Mouse (Mus musculus): Measurements from ENCODE around the gene Rnf19b. TPM values are rescaled to one million over a fixed set of nuclear protein-coding genes. Genes with fewer than 3 reads are reported as not detected.

The Rnf19b gene
- total and polyA plus RNA-seq, 3 experiments = 75.3 to 104 (median 98.3) TPM

DNA sequence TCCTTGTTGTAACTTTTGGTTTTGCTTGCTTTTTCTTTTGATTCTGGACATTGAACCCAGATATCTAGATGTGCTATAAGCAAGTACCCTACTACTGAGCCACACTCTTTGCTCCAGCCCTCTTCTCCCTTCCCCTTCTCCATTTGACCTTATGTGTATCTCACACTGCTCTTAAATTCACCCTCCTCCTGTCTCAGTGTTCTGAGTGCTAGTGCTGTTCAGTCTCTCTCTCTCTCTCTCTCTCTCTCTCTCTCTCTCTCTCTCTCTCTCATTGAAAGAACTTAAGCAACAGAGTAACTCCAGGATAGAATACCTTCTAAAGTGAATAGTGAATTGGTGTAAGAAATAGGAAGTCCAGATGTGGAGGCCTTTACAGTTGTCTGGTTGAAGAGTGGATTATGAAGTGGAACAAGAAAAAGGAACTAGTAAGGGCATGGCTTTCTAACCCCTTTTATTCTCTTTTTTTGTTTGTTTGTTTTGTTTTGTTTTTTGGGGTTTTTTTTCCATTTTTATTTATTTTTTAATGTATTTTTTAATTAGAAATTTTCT lies 7.7 kb downstream of the Rnf19b start:
- Histone ChIP-seq H3K27me3 (replicated peaks) (no peaks in the 10 kb centered on the region), H3K36me3 (replicated peaks in 1 of 2; ENCODE audit: control insufficient read depth in 1 of 2, insufficient read depth in 1 of 2, low read length in 1 of 2) (peaks cover 0 to 12% of the 10 kb centered on the region in 2 experiments), H3K9me3 (replicated peaks; ENCODE audit: low read length) (no peaks in the 10 kb centered on the region), H3K27ac (ENCODE audit: insufficient read depth, low read depth) (no peak overlapping the region), H3K4me3 (replicated peaks in 1 of 3; ENCODE audit: low read depth in 2 of 3, low read length in 2 of 3, poor library complexity in 1 of 3) (no peak overlapping the region), H3K4me1 (ENCODE audit: control insufficient read depth in 1 of 2, insufficient read depth in 2 of 2) (peaks cover 12 to 66% of the 10 kb centered on the region in 2 experiments), H3K79me2 (replicated peaks; ENCODE audit: control insufficient read depth, extremely low read depth, insufficient read depth, poor library complexity, severe bottlenecking) (peaks cover 15% of the 10 kb centered on the region), H3K9ac (ENCODE audit: insufficient read depth, low read depth) (no peak overlapping the region), H3K4me2 (ENCODE audit: insufficient read depth, low read depth, poor library complexity, severe bottlenecking) (no peak overlapping the region)
- in situ Hi-C loops (cut with MboI; ENCODE audit: low pct_ligation_motif_present, low pct_unique_long_range_greater_than_20kb, low sequenced_read_pairs) = no loop called here
- no peak for TF ChIP-seq CHD1 (IDR thresholded peaks at IDR 0.05; ENCODE audit: low read depth, low read length)
- peak; percentile 30; the same call in 1 of the 2 replicates for TF ChIP-seq EP300 (IDR thresholded peaks at IDR 0.05; ENCODE audit: low read length)
- DNase-seq (ENCODE audit: extremely low read depth) = no peak
- dilution Hi-C loops (cut with MboI; ENCODE audit: extremely low pct_ligation_motif_present, extremely low pct_unique_long_range_greater_than_20kb, low sequenced_read_pairs) = no loop called here

DNA sequence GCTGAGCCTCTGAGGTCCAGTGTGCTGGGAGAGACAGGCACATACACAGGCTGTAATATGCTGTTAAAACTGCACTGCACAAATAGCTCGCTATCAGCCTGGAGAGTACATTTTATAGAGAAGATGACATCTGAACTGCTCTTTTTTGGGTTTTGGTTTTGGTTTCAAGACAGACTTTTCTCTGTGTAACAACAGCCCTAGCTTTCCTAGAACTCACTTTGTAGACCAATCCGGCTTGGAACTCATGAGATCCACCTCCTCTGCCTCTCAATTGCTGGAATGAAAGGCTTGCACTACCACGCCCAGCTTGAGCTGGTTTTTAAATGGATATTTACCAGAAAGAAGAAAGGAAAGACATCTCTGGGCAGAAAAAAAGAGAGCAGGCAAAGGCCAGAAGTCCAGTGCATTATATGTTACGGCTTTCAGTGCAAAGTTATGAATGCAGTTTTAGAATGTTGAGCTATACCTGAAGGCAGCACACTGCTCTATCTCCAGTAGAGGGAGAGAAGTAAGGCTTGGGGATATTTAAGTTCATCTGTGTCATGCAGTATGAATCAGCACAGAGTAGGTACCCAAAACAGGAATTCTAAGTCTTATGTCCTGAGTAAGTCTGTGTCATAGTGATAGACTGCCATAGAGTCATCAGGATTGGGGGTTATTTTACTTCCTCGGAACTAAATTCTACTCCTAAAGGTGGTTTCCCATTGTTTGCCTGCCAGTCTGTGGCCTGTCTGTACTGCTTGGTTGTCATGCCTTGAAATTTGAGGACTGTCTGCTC lies 9.8 kb downstream of the Rnf19b start:
- DNase-seq (ENCODE audit: extremely low read depth) = no peak
- Histone ChIP-seq H3K9me3 (replicated peaks; ENCODE audit: low read length) (no peaks in the 10 kb centered on the region), H3K4me3 (replicated peaks in 1 of 3; ENCODE audit: low read depth in 2 of 3, low read length in 2 of 3, poor library complexity in 1 of 3) (no peak overlapping the region), H3K27me3 (replicated peaks) (no peaks in the 10 kb centered on the region), H3K4me1 (ENCODE audit: control insufficient read depth in 1 of 2, insufficient read depth in 2 of 2) (peaks cover 9 to 49% of the 10 kb centered on the region in 2 experiments), H3K9ac (ENCODE audit: insufficient read depth, low read depth) (no peak overlapping the region), H3K27ac (ENCODE audit: insufficient read depth, low read depth) (no peak overlapping the region), H3K4me2 (ENCODE audit: insufficient read depth, low read depth, poor library complexity, severe bottlenecking) (peak overlapping the region; percentile 17; the same call in 1 of the 2 replicates), H3K36me3 (replicated peaks in 1 of 2; ENCODE audit: control insufficient read depth in 1 of 2, insufficient read depth in 1 of 2, low read length in 1 of 2) (peaks cover 3 to 21% of the 10 kb centered on the region in 2 experiments), H3K79me2 (replicated peaks; ENCODE audit: control insufficient read depth, extremely low read depth, insufficient read depth, poor library complexity, severe bottlenecking) (peaks cover 5% of the 10 kb centered on the region; the same call in 1 of the 2 replicates)
- no peak for TF ChIP-seq ZC3H11A (IDR thresholded peaks at IDR 0.05; ENCODE audit: low read depth, low read length)
- TF ChIP-seq E2F4 (IDR thresholded peaks at IDR 0.05; ENCODE audit: insufficient replicate concordance, low read depth, low read length) = no peak
- TF ChIP-seq ETS1 (conservative IDR thresholded peaks at IDR 0.05; ENCODE audit: low read depth, low read length) = peak; percentile 16; the same call in 1 of the 2 replicates
- in situ Hi-C loops (cut with MboI; ENCODE audit: low pct_ligation_motif_present, low pct_unique_long_range_greater_than_20kb, low sequenced_read_pairs) = no loop called here
- dilution Hi-C loops (cut with MboI; ENCODE audit: extremely low pct_ligation_motif_present, extremely low pct_unique_long_range_greater_than_20kb, low sequenced_read_pairs) = no loop called here

DNA sequence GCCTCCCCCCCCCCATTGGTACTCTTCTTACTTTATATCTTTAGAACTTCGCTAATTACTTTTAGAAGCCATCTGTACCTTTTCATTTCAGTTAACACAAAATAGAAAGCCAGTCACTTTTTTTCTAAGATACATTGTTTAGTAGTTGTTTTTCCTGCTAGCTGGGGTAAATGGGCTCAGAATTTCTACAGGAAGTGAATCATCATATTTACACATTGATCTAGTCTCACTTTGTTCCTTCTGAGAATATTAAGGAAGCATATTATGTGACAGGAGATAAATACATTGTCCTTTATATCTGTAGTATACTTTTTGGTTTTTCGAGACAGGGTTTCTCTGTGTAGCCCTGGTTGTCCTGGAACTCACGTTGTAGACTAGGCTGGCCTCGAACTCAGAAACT lies 10.8 kb downstream of the Rnf19b start:
- Histone ChIP-seq H3K27ac (ENCODE audit: insufficient read depth, low read depth) (no peak overlapping the region), H3K79me2 (replicated peaks; ENCODE audit: control insufficient read depth, extremely low read depth, insufficient read depth, poor library complexity, severe bottlenecking) (peaks cover 5% of the 10 kb centered on the region; the same call in 1 of the 2 replicates), H3K4me3 (replicated peaks in 1 of 3; ENCODE audit: low read depth in 2 of 3, low read length in 2 of 3, poor library complexity in 1 of 3) (no peak overlapping the region), H3K9me3 (replicated peaks; ENCODE audit: low read length) (no peaks in the 10 kb centered on the region), H3K4me2 (ENCODE audit: insufficient read depth, low read depth, poor library complexity, severe bottlenecking) (no peak overlapping the region), H3K9ac (ENCODE audit: insufficient read depth, low read depth) (no peak overlapping the region), H3K36me3 (replicated peaks in 1 of 2; ENCODE audit: control insufficient read depth in 1 of 2, insufficient read depth in 1 of 2, low read length in 1 of 2) (peaks cover 11 to 31% of the 10 kb centered on the region in 2 experiments), H3K4me1 (ENCODE audit: control insufficient read depth in 1 of 2, insufficient read depth in 2 of 2) (peaks cover 6 to 40% of the 10 kb centered on the region in 2 experiments), H3K27me3 (replicated peaks) (no peaks in the 10 kb centered on the region)
- in situ Hi-C loops (cut with MboI; ENCODE audit: low pct_ligation_motif_present, low pct_unique_long_range_greater_than_20kb, low sequenced_read_pairs) (no loop called here), dilution Hi-C loops (cut with MboI; ENCODE audit: extremely low pct_ligation_motif_present, extremely low pct_unique_long_range_greater_than_20kb, low sequenced_read_pairs) (no loop called here)
- no peak for TF ChIP-seq TCF12 (IDR thresholded peaks at IDR 0.05; ENCODE audit: low read depth, low read length)
- DNase-seq (ENCODE audit: extremely low read depth) = no peak

All from CH12.LX (cell line).